8 mouse cellular contexts compared by ENCODE assay signal in the genomic region with DNA sequence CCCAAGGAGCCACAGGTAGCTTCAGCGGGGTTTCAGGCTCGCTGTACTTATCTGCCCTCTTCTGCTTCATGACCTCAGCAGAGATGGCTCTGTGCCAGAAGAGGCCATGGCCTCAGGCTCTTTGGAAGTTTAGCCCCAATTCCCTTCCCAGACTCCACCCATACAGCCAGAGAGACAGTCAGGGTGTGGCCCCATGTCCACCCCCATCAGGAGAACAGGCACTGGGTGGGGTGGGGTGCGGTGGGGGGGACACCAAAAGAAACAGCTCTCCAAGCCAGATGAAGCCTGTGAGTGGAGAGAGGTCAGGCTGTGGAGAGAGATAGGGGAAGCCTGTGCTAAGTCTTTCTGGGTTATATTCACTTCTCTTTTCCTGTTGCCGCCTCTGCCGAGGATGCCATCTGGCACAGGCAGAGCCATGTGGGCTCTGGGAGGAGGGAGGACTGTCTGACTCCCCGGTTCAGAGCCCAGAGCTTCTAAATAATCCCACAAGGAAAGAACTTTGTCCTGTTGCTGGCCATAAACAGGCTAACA. TPM values are rescaled to one million over a fixed set of nuclear protein-coding genes. Genes with fewer than 3 reads are reported as not detected.
DNase-seq lines count a peak whose midpoint lies in the region; ATAC-seq and TF ChIP-seq lines count a peak whose summit lies in the region.

No protein-coding gene starts in this region.

- 17% methylated on average over 6 of the region's 6 CpGs for WGBS in heart, embryonic 11.5 days (ENCODE audit: insufficient replicate concordance)
- WGBS in kidney, embryonic 14.5 days: 33% methylated on average over 5 of the region's 6 CpGs
- 11% methylated on average over 6 of the region's 6 CpGs for WGBS in liver, embryonic 13.5 days (ENCODE audit: insufficient replicate concordance)

- H3K9me3 ChIP-seq in heart, embryonic 11.5 days (replicated peaks; ENCODE audit: control insufficient read depth, low read length): no peaks in the 10 kb centered on the region
- H3K9me3 ChIP-seq in kidney, embryonic 14.5 days (ENCODE audit: control insufficient read depth, low read length): no peaks in the 10 kb centered on the region
- no peaks in the 10 kb centered on the region for H3K9me3 ChIP-seq in liver, embryonic 13.5 days (replicated peaks)

- TF ChIP-seq POLR2A in cortical plate, adult 2 months (IDR thresholded peaks at IDR 0.05; ENCODE audit: extremely low read depth, insufficient read depth, low read length): 0 out of 2 replicates have a peak, but pooled peaks have one; percentile 21
- no peak for TF ChIP-seq POLR2A in myocyte (IDR thresholded peaks at IDR 0.05; ENCODE audit: insufficient read length, low read depth)

- peak overlapping the region; percentile 72 for H3K9ac ChIP-seq in heart, embryonic 11.5 days (ENCODE audit: low read depth, low read length)
- H3K9ac ChIP-seq in kidney, embryonic 14.5 days (ENCODE audit: low read depth, low read length): peak overlapping the region; percentile 61
- H3K9ac ChIP-seq in liver, embryonic 13.5 days: peak overlapping the region; percentile 60

- peak; percentile 48; the same call in 1 of the 2 replicates for ATAC-seq in heart, embryonic 11.5 days (replicated peaks; ENCODE audit: insufficient number of reproducible peaks, low FRiP score, low TSS enrichment)
- ATAC-seq in kidney, embryonic 14.5 days (ENCODE audit: low FRiP score, low TSS enrichment): no peak
- ATAC-seq in liver, embryonic 13.5 days (ENCODE audit: low read depth): peak; percentile 47

- H3K27ac ChIP-seq in cortical plate, adult 2 months (ENCODE audit: insufficient read depth, low read length): peak overlapping the region; percentile 87
- H3K27ac ChIP-seq in heart, embryonic 11.5 days (ENCODE audit: low read depth, low read length): 0 out of 2 replicates have a peak overlapping the region, but pooled peaks have one; percentile 30
- H3K27ac ChIP-seq in kidney, embryonic 14.5 days (ENCODE audit: low read depth, low read length): peak overlapping the region; percentile 64; the same call in 1 of the 2 replicates
- H3K27ac ChIP-seq in liver, embryonic 13.5 days: peak overlapping the region; percentile 63

- H3K36me3 ChIP-seq in heart, embryonic 11.5 days (ENCODE audit: control insufficient read depth, insufficient read depth, low read length): peaks cover 4% of the 10 kb centered on the region; the same call in 1 of the 2 replicates
- peaks cover 23% of the 10 kb centered on the region for H3K36me3 ChIP-seq in kidney, embryonic 14.5 days (ENCODE audit: control insufficient read depth, insufficient read depth, low read length)
- peaks cover 15% of the 10 kb centered on the region for H3K36me3 ChIP-seq in liver, embryonic 13.5 days
- no peaks in the 10 kb centered on the region for H3K36me3 ChIP-seq in myocyte (ENCODE audit: control insufficient read depth, insufficient read depth)

- no peak overlapping the region for H3ac ChIP-seq in myocyte (ENCODE audit: control insufficient read depth, insufficient read length)

- peak overlapping the region; percentile 52 for H3K4me3 ChIP-seq in cortical plate, adult 2 months (ENCODE audit: insufficient read depth, low read length)
- H3K4me3 ChIP-seq in heart, embryonic 11.5 days (ENCODE audit: low read depth, low read length): peak overlapping the region; percentile 46
- H3K4me3 ChIP-seq in kidney, embryonic 14.5 days (ENCODE audit: low read length): peak overlapping the region; percentile 32
- peak overlapping the region; percentile 49 for H3K4me3 ChIP-seq in liver, embryonic 13.5 days (replicated peaks)
- H3K4me3 ChIP-seq in myocyte: peak overlapping the region; percentile 22

- peaks cover 5% of the 10 kb centered on the region for H3K27me3 ChIP-seq in heart, embryonic 11.5 days (ENCODE audit: control insufficient read depth, insufficient read depth, low read length)
- H3K27me3 ChIP-seq in kidney, embryonic 14.5 days (ENCODE audit: control insufficient read depth, insufficient read depth, low read length): no peaks in the 10 kb centered on the region; the same call in 1 of the 2 replicates
- peaks cover 24% of the 10 kb centered on the region for H3K27me3 ChIP-seq in liver, embryonic 13.5 days
- H3K27me3 ChIP-seq in myocyte (ENCODE audit: control insufficient read depth, insufficient read depth, insufficient read length): no peaks in the 10 kb centered on the region

- peaks cover 6% of the 10 kb centered on the region; the same call in 1 of the 2 replicates for H3K4me1 ChIP-seq in cortical plate, adult 2 months (ENCODE audit: control insufficient read depth, insufficient read depth, low read length)
- H3K4me1 ChIP-seq in heart, embryonic 11.5 days (ENCODE audit: control insufficient read depth, insufficient read depth, low read length): peaks cover 15% of the 10 kb centered on the region
- peaks cover 16% of the 10 kb centered on the region; the same call in 1 of the 2 replicates for H3K4me1 ChIP-seq in kidney, embryonic 14.5 days (ENCODE audit: control insufficient read depth, insufficient read depth, low read length)
- H3K4me1 ChIP-seq in liver, embryonic 13.5 days (replicated peaks): peaks cover 37% of the 10 kb centered on the region

- peak; percentile 87 for DNase-seq in 3T3-L1 (ENCODE audit: low read depth, low spot score)
- DNase-seq in Muller cell, postnatal 12 days (ENCODE audit: inconsistent ontology term): peak; percentile 58
- DNase-seq in liver, embryonic 13.5 days: no peak
- DNase-seq in thymus, postnatal 36 days: peak; percentile 26 to 29

- TF ChIP-seq CTCF in cortical plate, adult 2 months (IDR thresholded peaks at IDR 0.05; ENCODE audit: extremely low read depth, insufficient read depth, low read length): no peak

- no peaks in the 10 kb centered on the region for H3K79me2 ChIP-seq in myocyte (ENCODE audit: control insufficient read depth, insufficient read depth)

- H3K4me2 ChIP-seq in heart, embryonic 11.5 days: peak overlapping the region; percentile 69
- peak overlapping the region; percentile 68 for H3K4me2 ChIP-seq in kidney, embryonic 14.5 days (replicated peaks; ENCODE audit: low read depth, low read length)
- peak overlapping the region; percentile 58 for H3K4me2 ChIP-seq in liver, embryonic 13.5 days
- peak overlapping the region; percentile 39 for H3K4me2 ChIP-seq in myocyte (ENCODE audit: low read depth)

TF ChIP-seq in myocyte, 11 proteins besides CTCF, POLR2A, EP300 and RAD21:
- no peak for TF ChIP-seq CEBPB (IDR thresholded peaks at IDR 0.05; ENCODE audit: insufficient read depth, poor library complexity, severe bottlenecking)
- no peak for TF ChIP-seq REST (IDR thresholded peaks at IDR 0.05; ENCODE audit: insufficient read depth, insufficient read length)
- no peak for TF ChIP-seq TCF12 (IDR thresholded peaks at IDR 0.05; ENCODE audit: insufficient read depth, poor library complexity, severe bottlenecking)
TF ChIP-seq in myocyte: peak in this region for 0.

RNA-seq across cellular contexts. Expression of a gene that starts 1.0 kb away (rescaled TPM):
- 4.6 and 5.3 TPM in 2 replicates for polyA plus RNA-seq in cortical plate, adult 2 months (2012; rRNA removed)
- 1.4 and 2.2 TPM in 2 replicates for polyA plus RNA-seq in heart, embryonic 11.5 days (2014; fragmentation: Nextera tagmentation; extraction: Ambion mirVana)
- polyA plus RNA-seq in kidney, embryonic 14.5 days (2014; fragmentation: Nextera tagmentation; extraction: Ambion mirVana): 1.9 and 3.8 TPM in 2 replicates
- 1.6 and 1.9 TPM in 2 replicates for polyA plus RNA-seq in liver, embryonic 13.5 days (2015; fragmentation: Nextera tagmentation; extraction: Ambion mirVana)
- polyA plus RNA-seq in myocyte (2012; fragmentation: generic; extraction: Trizol): 1.4 TPM

RNA-seq across cellular contexts. Expression of a gene that starts 6.9 kb away (rescaled TPM):
- not detected in 2 replicates for polyA plus RNA-seq in cortical plate, adult 2 months (2012; rRNA removed)
- not detected in 2 replicates for polyA plus RNA-seq in heart, embryonic 11.5 days (2014; fragmentation: Nextera tagmentation; extraction: Ambion mirVana)
- polyA plus RNA-seq in kidney, embryonic 14.5 days (2014; fragmentation: Nextera tagmentation; extraction: Ambion mirVana): not detected in 2 replicates
- polyA plus RNA-seq in liver, embryonic 13.5 days (2015; fragmentation: Nextera tagmentation; extraction: Ambion mirVana): not detected in 2 replicates
- polyA plus RNA-seq in myocyte (2012; fragmentation: generic; extraction: Trizol): not detected

RNA-seq across cellular contexts. Expression of a gene that starts 20.4 kb away (rescaled TPM):
- polyA plus RNA-seq in cortical plate, adult 2 months (2012; rRNA removed): 0.10 TPM in 1 of 2 replicates, not detected in the other
- polyA plus RNA-seq in heart, embryonic 11.5 days (2014; fragmentation: Nextera tagmentation; extraction: Ambion mirVana): not detected in 2 replicates
- polyA plus RNA-seq in kidney, embryonic 14.5 days (2014; fragmentation: Nextera tagmentation; extraction: Ambion mirVana): not detected in 2 replicates
- not detected in 2 replicates for polyA plus RNA-seq in liver, embryonic 13.5 days (2015; fragmentation: Nextera tagmentation; extraction: Ambion mirVana)
- polyA plus RNA-seq in myocyte (2012; fragmentation: generic; extraction: Trizol): not detected

RNA-seq across cellular contexts. Expression of a gene that starts 41.5 kb away (rescaled TPM):
- polyA plus RNA-seq in cortical plate, adult 2 months (2012; rRNA removed): 118 and 124 TPM in 2 replicates
- 3.0 and 3.2 TPM in 2 replicates for polyA plus RNA-seq in heart, embryonic 11.5 days (2014; fragmentation: Nextera tagmentation; extraction: Ambion mirVana)
- polyA plus RNA-seq in kidney, embryonic 14.5 days (2014; fragmentation: Nextera tagmentation; extraction: Ambion mirVana): 4.7 and 5.9 TPM in 2 replicates
- polyA plus RNA-seq in liver, embryonic 13.5 days (2015; fragmentation: Nextera tagmentation; extraction: Ambion mirVana): 1.1 and 1.3 TPM in 2 replicates
- polyA plus RNA-seq in myocyte (2012; fragmentation: generic; extraction: Trizol): 120 TPM

RNA-seq across cellular contexts. Expression of a gene that starts 46.5 kb away (rescaled TPM):
- 11.3 and 12.2 TPM in 2 replicates for polyA plus RNA-seq in cortical plate, adult 2 months (2012; rRNA removed)
- 6.1 and 6.3 TPM in 2 replicates for polyA plus RNA-seq in heart, embryonic 11.5 days (2014; fragmentation: Nextera tagmentation; extraction: Ambion mirVana)
- 9.9 and 11.1 TPM in 2 replicates for polyA plus RNA-seq in kidney, embryonic 14.5 days (2014; fragmentation: Nextera tagmentation; extraction: Ambion mirVana)
- 6.5 and 6.8 TPM in 2 replicates for polyA plus RNA-seq in liver, embryonic 13.5 days (2015; fragmentation: Nextera tagmentation; extraction: Ambion mirVana)
- polyA plus RNA-seq in myocyte (2012; fragmentation: generic; extraction: Trizol): 16.1 TPM

Comparison
In these comparisons a context has a peak if more than half of its experiments do, and no peak if none do; other contexts are left out.
1. H3K27ac ChIP-seq: peak in every context shown above with its lines; median percentile 87 in cortical plate, adult 2 months; 64 in kidney, embryonic 14.5 days; 63 in liver, embryonic 13.5 days; 30 in heart, embryonic 11.5 days.